Mouse (Mus musculus) cerebellum, adult 2 months (tissue): ENCODE measurements around the gene Slc38a10.
A peak's percentile ranks its signal among the peaks of the same experiment; 100 is the strongest.

Experiments
- CTCF ChIP-seq: fragments of 200-500 bp; IDR thresholded peaks from 2 replicates; pipeline ENCODE4 v1.5.1; 2011; ENCODE audit warnings: low read depth, mild to moderate bottlenecking, control low read depth, low read length, moderate library complexity, borderline replicate concordance; ENCODE audit not compliant: insufficient read depth
- POLR2A ChIP-seq: fragments of 200-500 bp; IDR thresholded peaks from 2 replicates; pipeline ENCODE4 v1.6.1; 2011; ENCODE audit warnings: low read length, control low read depth, borderline replicate concordance; ENCODE audit not compliant: insufficient read depth

- TF ChIP-seq POLR2A (peak; percentile 73), CTCF (no peak)
These were observed 64.4 kb downstream of the Slc38a10 start, which contains the start of gene Cep131 for GRCm38 (mm10) chr11:120086702-120087152.
